Mouse (Mus musculus) erythroblast, embryonic 14.5 days (primary cell): ENCODE data around the gene Gm21954.

ENCODE experiments used
- GATA1 ChIP-seq: IDR thresholded peaks from 2 replicates; pipeline ENCODE4 v1.6.1; 2012; ENCODE audit warnings: low read length, inconsistent platforms, mixed read lengths
- TAL1 ChIP-seq: IDR thresholded peaks from 3 replicates; pipeline ENCODE4 v1.6.1; 2012; ENCODE audit warnings: low read length, inconsistent platforms, mixed read lengths

- TF ChIP-seq TAL1: no peak
- no peak for TF ChIP-seq GATA1
Measured at GRCm38 (mm10) chr3:55423640-55424397, 48.2 kb downstream of the Gm21954 start.
